Mouse (Mus musculus) limb, embryonic 11.5 days (tissue): ENCODE results near the gene Sh3pxd2a. TPM values are rescaled to one million over a fixed set of nuclear protein-coding genes. Genes with fewer than 3 reads are reported as not detected.

ENCODE experiments used
- ATAC-seq: fragments of 200-750 bp; cut with Nextera tagmentation; 2 replicates; pipeline ENCODE4 v1.8.0; 2017; ENCODE audit warnings: low read depth; ENCODE audit not compliant: insufficient number of reproducible peaks, low FRiP score, low TSS enrichment
- DNase-seq: peaks from one replicate; pipeline ENCODE4 v3.0.0-alpha.2; 2015; ENCODE audit warnings: low spot score
- H3K27ac ChIP-seq: fragments of 300-500 bp; sonication (generic); replicated peaks from 2 replicates; pipeline ENCODE4 v1.5.1; 2014; ENCODE audit warnings: low read depth, mild to moderate bottlenecking, low read length
- H3K27me3 ChIP-seq: fragments of 300-500 bp; sonication (generic); 2 replicates; pipeline ENCODE4 v1.6.1; 2014; ENCODE audit warnings: mild to moderate bottlenecking, low read length, mixed read lengths; ENCODE audit not compliant: control insufficient read depth, insufficient read depth
- H3K36me3 ChIP-seq: fragments of 300-500 bp; sonication (generic); 2 replicates; pipeline ENCODE4 v1.6.1; 2014; ENCODE audit warnings: mild to moderate bottlenecking, low read length, moderate library complexity, mixed read lengths; ENCODE audit not compliant: control insufficient read depth, insufficient read depth
- H3K4me1 ChIP-seq: fragments of 300-500 bp; sonication (generic); 2 replicates; pipeline ENCODE4 v1.6.1; 2014; ENCODE audit warnings: low read length, mixed read lengths; ENCODE audit not compliant: control insufficient read depth, insufficient read depth
- H3K4me2 ChIP-seq: fragments of 300-500 bp; sonication (generic); 2 replicates; pipeline ENCODE4 v1.6.1; 2014; ENCODE audit warnings: low read depth, mild to moderate bottlenecking, moderate library complexity; ENCODE audit not compliant: severe bottlenecking
- H3K4me3 ChIP-seq: fragments of 300-500 bp; sonication (generic); 2 replicates; pipeline ENCODE4 v1.5.1; 2014; ENCODE audit warnings: low read depth, low read length
- H3K9ac ChIP-seq: fragments of 300-500 bp; sonication (generic); 2 replicates; pipeline ENCODE4 v1.6.1; 2014; ENCODE audit warnings: mild to moderate bottlenecking, low read length
- H3K9me3 ChIP-seq: fragments of 300-500 bp; sonication (generic); 2 replicates; pipeline ENCODE4 v1.6.1; 2016; ENCODE audit warnings: low read length; ENCODE audit not compliant: control insufficient read depth
- WGBS: fragments of 180-500 bp; shearing (Covaris S2); extraction: QIAGEN DNeasy Blood & Tissue Kit; methylation state at CpG from one replicate; pipeline ENCODE4 v1.1.7; 2014; 5-methylcytosine and 5-hydroxymethylcytosine counted together
- polyA plus RNA-seq: library from polyadenylated mRNA; unstranded; fragments of >200 nt; fragmentation: Nextera tagmentation; extraction: Ambion mirVana; gene quantifications from 2 replicates; pipeline ENCODE4 v1.2.1, GENCODE M21; 2014

Sh3pxd2a gene
- polyA plus RNA-seq, 1 experiment from 2014 or later = 10.4 TPM

DNA sequence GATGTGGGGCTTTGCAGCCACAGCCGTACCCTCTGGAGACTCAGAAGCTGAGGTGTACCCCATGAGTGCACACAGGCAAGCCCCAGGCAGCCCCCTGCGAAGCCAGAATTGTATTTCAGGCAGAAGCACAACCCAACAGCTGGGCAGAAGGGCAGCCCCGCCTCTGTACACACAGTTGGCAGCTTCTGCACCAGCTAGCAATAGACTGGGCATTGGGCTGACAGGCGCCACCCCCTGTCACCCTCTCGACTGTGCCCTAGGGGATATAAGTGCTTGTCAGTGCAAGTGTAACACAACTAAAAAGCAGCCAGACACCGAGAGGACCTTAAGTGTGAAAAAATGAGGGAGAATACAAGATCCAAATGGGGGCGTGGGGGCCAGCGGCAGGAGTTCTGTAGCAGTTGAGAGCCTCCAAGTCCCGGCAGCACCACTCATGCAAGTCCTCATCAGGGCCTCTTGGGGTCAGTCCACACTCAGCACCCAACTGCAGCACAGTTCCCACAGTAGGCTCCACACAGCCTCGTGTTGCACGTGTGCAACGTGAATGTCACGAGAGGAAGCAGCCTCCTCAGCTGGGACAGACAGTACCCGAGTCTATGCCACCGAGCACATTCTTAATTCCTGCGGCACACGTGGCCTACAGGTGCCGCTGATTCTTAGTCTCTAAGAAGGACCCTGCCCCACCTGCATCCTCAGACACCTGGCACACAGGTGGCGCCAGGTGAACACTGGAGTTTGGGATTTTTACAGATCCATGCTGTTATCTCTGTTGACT is 147.7 kb downstream of the Sh3pxd2a start:
- no peak overlapping the region for H3K4me3 ChIP-seq
- no peaks in the 10 kb centered on the region for H3K27me3 ChIP-seq
- H3K9ac ChIP-seq = no peak overlapping the region
- WGBS = 75% methylated on average over 19 of the region's 19 CpGs
- DNase-seq (no peak), ATAC-seq (no peak)
- no peak overlapping the region; the same call in 1 of the 2 replicates for H3K27ac ChIP-seq
- H3K4me1 ChIP-seq = peaks cover 58% of the 10 kb centered on the region
- H3K9me3 ChIP-seq = no peaks in the 10 kb centered on the region
- no peak overlapping the region for H3K4me2 ChIP-seq
- H3K36me3 ChIP-seq = no peaks in the 10 kb centered on the region; the same call in 1 of the 2 replicates

DNA sequence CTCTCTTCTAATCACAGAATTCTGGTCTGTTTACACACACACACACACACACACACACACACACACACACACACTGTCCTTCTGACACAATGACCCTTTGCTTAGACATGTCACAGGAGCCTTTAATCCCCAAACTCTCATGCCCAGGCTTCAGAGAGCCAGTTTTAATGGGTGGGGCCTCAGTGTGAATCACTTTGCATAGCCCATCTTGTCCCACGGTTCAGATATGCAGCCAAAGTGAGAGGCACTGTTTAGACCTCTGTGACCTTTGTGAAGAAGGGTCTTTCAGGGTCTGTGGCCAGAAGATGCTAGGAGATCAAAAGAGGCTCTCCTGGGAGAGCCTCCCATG is 148.3 kb downstream of the Sh3pxd2a start:
- WGBS = 4% methylated on average over 1 of the region's 1 CpGs
- Histone ChIP-seq H3K4me2 (no peak overlapping the region), H3K9me3 (no peaks in the 10 kb centered on the region), H3K9ac (no peak overlapping the region), H3K4me3 (no peak overlapping the region), H3K4me1 (peaks cover 54% of the 10 kb centered on the region), H3K27ac (no peak overlapping the region), H3K27me3 (no peaks in the 10 kb centered on the region), H3K36me3 (no peaks in the 10 kb centered on the region; the same call in 1 of the 2 replicates)
- ATAC-seq = no peak
- DNase-seq = no peak

GRCm38 (mm10) chr19:47315091-47315916 is 148.9 kb downstream of the Sh3pxd2a start:
- Histone ChIP-seq H3K36me3 (no peaks in the 10 kb centered on the region; the same call in 1 of the 2 replicates), H3K4me3 (peak overlapping the region; percentile 45; the same call in 1 of the 2 replicates), H3K27me3 (no peaks in the 10 kb centered on the region), H3K27ac (peak overlapping the region; percentile 91), H3K4me1 (peaks cover 49% of the 10 kb centered on the region), H3K9ac (peak overlapping the region; percentile 49), H3K4me2 (peak overlapping the region; percentile 71), H3K9me3 (no peaks in the 10 kb centered on the region)
- no peak for ATAC-seq
- 38% methylated on average over 14 of the region's 14 CpGs for WGBS
- no peak for DNase-seq

DNA sequence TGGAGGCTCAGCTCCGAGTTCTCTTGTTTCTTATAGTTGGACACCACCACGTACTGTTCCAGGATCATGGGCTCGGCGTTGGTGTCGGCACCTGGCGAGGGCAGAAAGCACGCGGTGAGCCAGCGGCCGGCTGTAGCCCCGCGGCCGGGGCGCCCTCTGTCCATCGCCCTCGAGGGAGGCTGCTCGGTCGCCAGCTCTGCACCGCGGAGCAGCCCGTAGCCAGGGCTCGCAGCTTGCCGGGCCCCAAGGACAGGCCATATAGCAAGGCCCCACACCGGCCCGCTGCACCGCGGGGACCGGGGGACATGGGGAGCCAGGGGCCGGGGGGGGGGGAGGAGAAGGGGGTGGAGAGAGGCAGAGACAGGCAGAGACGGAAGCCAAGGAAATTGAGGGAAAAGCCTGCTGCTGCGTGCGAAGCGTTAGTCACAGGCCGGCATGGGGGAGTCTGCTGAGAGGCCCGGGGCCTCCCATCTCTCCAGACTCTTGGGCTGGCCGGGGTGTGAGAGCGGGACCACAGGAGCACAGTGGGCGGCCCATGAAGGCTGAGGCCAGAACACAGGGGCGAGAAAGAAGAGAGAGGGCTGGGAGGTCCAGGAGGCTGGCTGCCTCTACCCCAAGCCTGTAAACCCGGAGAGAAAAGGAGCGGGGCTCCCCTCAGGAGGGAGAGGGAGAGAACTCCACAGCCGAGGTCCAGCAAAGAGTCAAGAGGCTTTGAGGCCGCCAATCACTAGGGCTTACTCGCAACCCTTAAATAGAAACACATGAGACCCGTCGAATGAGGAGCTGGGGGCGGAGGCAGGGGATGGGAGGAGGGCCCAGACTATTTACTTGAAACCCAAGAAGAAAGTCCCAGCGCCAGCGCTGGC is 149.9 kb downstream of the Sh3pxd2a start:
- H3K27ac ChIP-seq = peak overlapping the region; percentile 91
- H3K36me3 ChIP-seq = no peaks in the 10 kb centered on the region; the same call in 1 of the 2 replicates
- DNase-seq (peak; percentile 90), ATAC-seq (peak; percentile 83)
- peak overlapping the region; percentile 71 for H3K4me2 ChIP-seq
- H3K9me3 ChIP-seq = no peaks in the 10 kb centered on the region
- WGBS = under 1% methylated on average over 48 of the region's 49 CpGs
- H3K4me3 ChIP-seq = peak overlapping the region; percentile 45
- peaks cover 43% of the 10 kb centered on the region for H3K4me1 ChIP-seq
- H3K9ac ChIP-seq = peak overlapping the region; percentile 75
- no peaks in the 10 kb centered on the region for H3K27me3 ChIP-seq

DNA sequence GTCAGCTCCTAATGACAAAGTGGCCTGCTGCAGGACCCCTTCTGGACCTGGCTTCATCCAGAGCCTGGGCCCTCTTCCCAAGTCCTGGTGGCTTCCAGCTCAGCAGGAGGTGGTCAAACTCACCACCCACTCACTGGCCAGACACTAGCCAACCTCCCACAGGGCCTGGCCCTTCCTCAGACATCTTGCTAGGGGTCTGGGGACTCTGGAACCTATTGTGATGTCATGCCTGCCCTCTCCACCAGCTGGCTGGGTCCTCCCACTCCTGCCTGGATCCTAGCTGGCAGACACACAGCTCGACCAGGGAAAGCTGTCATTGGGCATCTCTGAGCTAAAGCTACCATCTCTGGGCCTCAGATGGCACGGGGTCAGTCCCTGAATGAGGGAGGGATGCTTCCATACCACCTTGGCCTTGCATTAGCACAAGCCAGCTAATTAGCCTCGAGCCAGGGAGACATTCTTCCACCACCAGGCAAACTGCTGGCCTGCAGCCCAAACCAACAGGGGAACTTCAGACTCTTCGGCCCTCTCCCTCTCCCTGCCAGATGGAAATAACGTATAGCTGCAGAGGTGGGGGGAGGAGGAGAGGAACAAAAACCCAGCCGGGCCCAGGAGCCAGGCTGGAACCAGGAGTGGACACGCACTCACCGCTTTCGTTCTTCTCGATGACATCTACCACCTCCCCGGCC is 150.7 kb downstream of the Sh3pxd2a start:
- Histone ChIP-seq H3K27ac (peak overlapping the region; percentile 91), H3K9ac (peak overlapping the region; percentile 75), H3K4me2 (peak overlapping the region; percentile 71), H3K4me3 (peak overlapping the region; percentile 45), H3K27me3 (no peaks in the 10 kb centered on the region), H3K9me3 (no peaks in the 10 kb centered on the region), H3K4me1 (peaks cover 38% of the 10 kb centered on the region), H3K36me3 (no peaks in the 10 kb centered on the region; the same call in 1 of the 2 replicates)
- WGBS = 6% methylated on average over 11 of the region's 11 CpGs
- DNase-seq = peak; percentile 49
- ATAC-seq = no peak

GRCm38 (mm10) chr19:47311162-47311561 is 153.0 kb downstream of the Sh3pxd2a start:
- DNase-seq = no peak
- H3K4me3 ChIP-seq = no peak overlapping the region
- no peak overlapping the region for H3K27ac ChIP-seq
- no peak overlapping the region; the same call in 1 of the 2 replicates for H3K9ac ChIP-seq
- 82% methylated on average over 4 of the region's 4 CpGs for WGBS
- no peaks in the 10 kb centered on the region for H3K9me3 ChIP-seq
- no peak for ATAC-seq
- peaks cover 26% of the 10 kb centered on the region for H3K4me1 ChIP-seq
- no peaks in the 10 kb centered on the region for H3K27me3 ChIP-seq
- no peaks in the 10 kb centered on the region; the same call in 1 of the 2 replicates for H3K36me3 ChIP-seq
- no peak overlapping the region for H3K4me2 ChIP-seq

DNA sequence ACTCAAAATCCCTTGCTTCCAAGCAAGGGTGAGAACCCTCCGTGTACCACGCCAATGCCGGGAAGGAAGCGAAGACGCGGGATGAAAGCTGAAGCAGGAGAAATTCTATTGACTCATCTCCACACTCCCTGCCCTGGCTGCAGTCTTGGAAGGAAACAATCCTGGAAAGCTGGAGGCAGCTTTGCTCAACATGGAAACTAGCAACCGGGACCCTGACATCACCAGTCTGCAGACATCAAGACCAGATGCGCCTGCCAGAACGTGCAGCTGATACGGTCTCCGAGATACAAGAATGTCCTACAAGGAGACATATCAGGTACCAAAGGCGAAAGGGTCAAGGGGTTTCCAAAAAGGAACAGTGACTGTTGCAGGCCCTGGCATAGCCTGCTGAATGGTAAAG is 154.4 kb downstream of the Sh3pxd2a start:
- Histone ChIP-seq H3K9ac (no peak overlapping the region), H3K4me1 (peaks cover 18% of the 10 kb centered on the region), H3K36me3 (peaks cover 3% of the 10 kb centered on the region; the same call in 1 of the 2 replicates), H3K4me2 (no peak overlapping the region), H3K27ac (no peak overlapping the region), H3K4me3 (no peak overlapping the region), H3K9me3 (no peaks in the 10 kb centered on the region), H3K27me3 (no peaks in the 10 kb centered on the region)
- 92% methylated on average over 12 of the region's 12 CpGs for WGBS
- ATAC-seq = no peak
- DNase-seq = no peak
